7 mouse cellular contexts compared by ENCODE assay signal in genomic region chr9:120933587-120933885, GRCm38 (mm10). TPM values are rescaled to one million over a fixed set of nuclear protein-coding genes. Genes with fewer than 3 reads are reported as not detected.
DNase-seq lines count a peak whose midpoint lies in the region; ATAC-seq and TF ChIP-seq lines count a peak whose summit lies in the region.

No protein-coding gene starts in this region.

- H3K27me3 ChIP-seq in lung, postnatal 0 days (replicated peaks; ENCODE audit: insufficient read depth, low read length): no peaks in the 10 kb centered on the region
- peaks cover 3% of the 10 kb centered on the region; the same call in 1 of the 2 replicates for H3K27me3 ChIP-seq in forebrain, embryonic 12.5 days
- no peaks in the 10 kb centered on the region for H3K27me3 ChIP-seq in limb, embryonic 12.5 days

- no peaks in the 10 kb centered on the region for H3K36me3 ChIP-seq in lung, postnatal 0 days (ENCODE audit: insufficient read depth, low read length)
- peaks cover 4% of the 10 kb centered on the region for H3K36me3 ChIP-seq in forebrain, embryonic 12.5 days (replicated peaks)
- peaks cover 14% of the 10 kb centered on the region for H3K36me3 ChIP-seq in limb, embryonic 12.5 days

- H3K9ac ChIP-seq in lung, postnatal 0 days (replicated peaks; ENCODE audit: low read depth): peak overlapping the region; percentile 90
- H3K9ac ChIP-seq in forebrain, embryonic 12.5 days: peak overlapping the region; percentile 90
- peak overlapping the region; percentile 97 for H3K9ac ChIP-seq in limb, embryonic 12.5 days (replicated peaks)

- no peak for TF ChIP-seq CTCF in lung, postnatal 0 days (IDR thresholded peaks at IDR 0.05)
- TF ChIP-seq CTCF in olfactory bulb, adult 2 months (IDR thresholded peaks at IDR 0.05; ENCODE audit: insufficient read depth, low read depth, low read length): no peak

- TF ChIP-seq EP300 in lung, postnatal 0 days (IDR thresholded peaks at IDR 0.05): no peak

- peaks cover 15% of the 10 kb centered on the region for H3K4me1 ChIP-seq in lung, postnatal 0 days (ENCODE audit: insufficient read depth, low read depth, low read length)
- peaks cover 72% of the 10 kb centered on the region for H3K4me1 ChIP-seq in forebrain, embryonic 12.5 days
- H3K4me1 ChIP-seq in limb, embryonic 12.5 days (replicated peaks): peaks cover 36% of the 10 kb centered on the region
- peaks cover 14% of the 10 kb centered on the region for H3K4me1 ChIP-seq in olfactory bulb, adult 2 months (ENCODE audit: control insufficient read depth, insufficient read depth, low read length)

- ATAC-seq in lung, postnatal 0 days: peak; percentile 72
- no peak for ATAC-seq in forebrain, embryonic 12.5 days (ENCODE audit: low FRiP score)
- ATAC-seq in limb, embryonic 12.5 days (ENCODE audit: insufficient number of reproducible peaks, insufficient read depth, low FRiP score, low TSS enrichment, low read depth): no peak

- peak overlapping the region; percentile 74 for H3K4me2 ChIP-seq in lung, postnatal 0 days (replicated peaks; ENCODE audit: low read depth, low read length)
- H3K4me2 ChIP-seq in forebrain, embryonic 12.5 days: peak overlapping the region; percentile 96
- peak overlapping the region; percentile 95 for H3K4me2 ChIP-seq in limb, embryonic 12.5 days

- no peak for DNase-seq in lung, postnatal 0 days (ENCODE audit: low spot score)
- DNase-seq in lung, adult 18-20 months: no peak
- DNase-seq in cerebellum, adult 9-11 months: no peak
- DNase-seq in kidney, postnatal 25 days: no peak

- peak overlapping the region; percentile 87 for H3K4me3 ChIP-seq in lung, postnatal 0 days (ENCODE audit: low read depth, low read length)
- peak overlapping the region; percentile 65 for H3K4me3 ChIP-seq in forebrain, embryonic 12.5 days (replicated peaks)
- peak overlapping the region; percentile 93 for H3K4me3 ChIP-seq in limb, embryonic 12.5 days (replicated peaks)
- H3K4me3 ChIP-seq in olfactory bulb, adult 2 months (ENCODE audit: insufficient read depth, low read depth, low read length): peak overlapping the region; percentile 78

- H3K27ac ChIP-seq in lung, postnatal 0 days (ENCODE audit: low read length): peak overlapping the region; percentile 98
- H3K27ac ChIP-seq in forebrain, embryonic 12.5 days: peak overlapping the region; percentile 96
- H3K27ac ChIP-seq in limb, embryonic 12.5 days: peak overlapping the region; percentile 94
- peak overlapping the region; percentile 56 for H3K27ac ChIP-seq in olfactory bulb, adult 2 months (ENCODE audit: insufficient read depth, low read depth, low read length)

- TF ChIP-seq POLR2A in olfactory bulb, adult 2 months (IDR thresholded peaks at IDR 0.05; ENCODE audit: insufficient read depth, low read depth, low read length): no peak

- WGBS in lung, postnatal 0 days: 0% methylated on average over 11 of the region's 58 CpGs
- WGBS in forebrain, embryonic 12.5 days: 0% methylated on average over 14 of the region's 58 CpGs
- 0% methylated on average over 14 of the region's 58 CpGs for WGBS in limb, embryonic 12.5 days
- 11% methylated on average over 57 of the region's 58 CpGs for WGBS in olfactory bulb, adult 2 months

- H3K9me3 ChIP-seq in lung, postnatal 0 days (ENCODE audit: low read length): no peaks in the 10 kb centered on the region
- H3K9me3 ChIP-seq in forebrain, embryonic 12.5 days: no peaks in the 10 kb centered on the region
- H3K9me3 ChIP-seq in limb, embryonic 12.5 days: no peaks in the 10 kb centered on the region

RNA-seq across cellular contexts. Expression of gene Ctnnb1, which starts 4.5 kb away (rescaled TPM):
- 383 and 452 TPM in 2 replicates for polyA plus RNA-seq in lung, postnatal 0 days (2015; fragmentation: Nextera tagmentation; extraction: Ambion mirVana)
- polyA plus RNA-seq in forebrain, embryonic 12.5 days (2016; fragmentation: Nextera tagmentation; extraction: Ambion mirVana): 764 and 774 TPM in 2 replicates
- polyA plus RNA-seq in limb, embryonic 12.5 days (2016; fragmentation: Nextera tagmentation; extraction: Ambion mirVana): 728 and 739 TPM in 2 replicates
- 444 TPM in 1 of 2 replicates, not detected in the other for polyA plus RNA-seq in olfactory bulb, adult 2 months (2012; ENCODE audit: insufficient read depth, insufficient read length, low replicate concordance, missing spikeins)
